Mouse (Mus musculus): ENCODE measurements at regions not wholly inside any gene's neighbourhood (a gene's known extent, or its start where the extent isn't known, plus 50 kb on each side); places are given as distances from the start of the nearest gene placed in this dataset.

GRCm38 (mm10) chr2:109546486-109547115, 127.9 kb upstream of the Bdnf start:
- 90% methylated on average over 7 of the region's 7 CpGs for WGBS
- Histone ChIP-seq H3K4me1 (ENCODE audit: control insufficient read depth, insufficient read depth, low read length) (no peaks in the 10 kb centered on the region), H3K36me3 (ENCODE audit: control insufficient read depth, insufficient read depth, low read length) (no peaks in the 10 kb centered on the region), H3K9me3 (ENCODE audit: control insufficient read depth, low read length) (no peaks in the 10 kb centered on the region), H3K4me3 (ENCODE audit: low read depth, low read length) (no peak overlapping the region), H3K27ac (replicated peaks; ENCODE audit: low read depth, low read length) (no peak overlapping the region), H3K27me3 (ENCODE audit: control insufficient read depth, insufficient read depth, low read length) (no peaks in the 10 kb centered on the region), H3K9ac (ENCODE audit: low read length) (no peak overlapping the region), H3K4me2 (ENCODE audit: low read depth, severe bottlenecking) (no peak overlapping the region)
- no peak for DNase-seq (ENCODE audit: low spot score)
- no peak for ATAC-seq (ENCODE audit: insufficient number of reproducible peaks, low FRiP score, low TSS enrichment, low read depth)

- DNase-seq (ENCODE audit: low spot score) (no peak), ATAC-seq (ENCODE audit: insufficient number of reproducible peaks, low FRiP score, low TSS enrichment, low read depth) (no peak)
Observed at GRCm38 (mm10) chr2:109554644-109555043, 119.9 kb upstream of the Bdnf start.

GRCm38 (mm10) chr2:109559088-109560030, 115.1 kb upstream of the Bdnf start:
- no peak for ATAC-seq (ENCODE audit: insufficient number of reproducible peaks, low FRiP score, low TSS enrichment, low read depth)
- H3K36me3 ChIP-seq (ENCODE audit: control insufficient read depth, insufficient read depth, low read length), result no peaks in the 10 kb centered on the region
- 71% methylated on average over 9 of the region's 9 CpGs for WGBS

More at GRCm38 (mm10) chr2:109554644-109555043, 119.9 kb upstream of the Bdnf start:
- Histone ChIP-seq H3K27ac (replicated peaks; ENCODE audit: low read depth, low read length) (no peak overlapping the region), H3K9ac (ENCODE audit: low read length) (no peak overlapping the region), H3K4me1 (ENCODE audit: control insufficient read depth, insufficient read depth, low read length) (no peaks in the 10 kb centered on the region), H3K36me3 (ENCODE audit: control insufficient read depth, insufficient read depth, low read length) (no peaks in the 10 kb centered on the region), H3K4me2 (ENCODE audit: low read depth, severe bottlenecking) (no peak overlapping the region), H3K27me3 (ENCODE audit: control insufficient read depth, insufficient read depth, low read length) (no peaks in the 10 kb centered on the region), H3K9me3 (ENCODE audit: control insufficient read depth, low read length) (no peaks in the 10 kb centered on the region), H3K4me3 (ENCODE audit: low read depth, low read length) (no peak overlapping the region)
- WGBS, result 80% methylated on average over 6 of the region's 6 CpGs

GRCm38 (mm10) chr2:109562996-109563395, 111.5 kb upstream of the Bdnf start:
- no peak overlapping the region for H3K27ac ChIP-seq (replicated peaks; ENCODE audit: low read depth, low read length)
- no peak overlapping the region for H3K9ac ChIP-seq (ENCODE audit: low read length)
- WGBS, result 89% methylated on average over 3 of the region's 3 CpGs
- H3K36me3 ChIP-seq (ENCODE audit: control insufficient read depth, insufficient read depth, low read length), result no peaks in the 10 kb centered on the region
- H3K4me1 ChIP-seq (ENCODE audit: control insufficient read depth, insufficient read depth, low read length), result no peaks in the 10 kb centered on the region
- no peaks in the 10 kb centered on the region for H3K27me3 ChIP-seq (ENCODE audit: control insufficient read depth, insufficient read depth, low read length)
- ATAC-seq (ENCODE audit: insufficient number of reproducible peaks, low FRiP score, low TSS enrichment, low read depth) (no peak), DNase-seq (ENCODE audit: low spot score) (no peak)
- H3K4me2 ChIP-seq (ENCODE audit: low read depth, severe bottlenecking), result no peak overlapping the region
- no peak overlapping the region for H3K4me3 ChIP-seq (ENCODE audit: low read depth, low read length)
- no peaks in the 10 kb centered on the region for H3K9me3 ChIP-seq (ENCODE audit: control insufficient read depth, low read length)

More at GRCm38 (mm10) chr2:109559088-109560030, 115.1 kb upstream of the Bdnf start:
- H3K4me2 ChIP-seq (ENCODE audit: low read depth, severe bottlenecking), result no peak overlapping the region
- no peaks in the 10 kb centered on the region for H3K27me3 ChIP-seq (ENCODE audit: control insufficient read depth, insufficient read depth, low read length)
- H3K9me3 ChIP-seq (ENCODE audit: control insufficient read depth, low read length), result no peaks in the 10 kb centered on the region
- no peak overlapping the region for H3K9ac ChIP-seq (ENCODE audit: low read length)
- DNase-seq (ENCODE audit: low spot score), result no peak
- no peaks in the 10 kb centered on the region for H3K4me1 ChIP-seq (ENCODE audit: control insufficient read depth, insufficient read depth, low read length)
- H3K27ac ChIP-seq (replicated peaks; ENCODE audit: low read depth, low read length), result no peak overlapping the region
- H3K4me3 ChIP-seq (ENCODE audit: low read depth, low read length), result no peak overlapping the region

- H3K36me3 ChIP-seq (ENCODE audit: control insufficient read depth, insufficient read depth, low read length), result no peaks in the 10 kb centered on the region
- H3K4me3 ChIP-seq (ENCODE audit: low read depth, low read length), result no peak overlapping the region
- ATAC-seq (ENCODE audit: insufficient number of reproducible peaks, low FRiP score, low TSS enrichment, low read depth) (no peak), DNase-seq (ENCODE audit: low spot score) (no peak)
- no peaks in the 10 kb centered on the region for H3K4me1 ChIP-seq (ENCODE audit: control insufficient read depth, insufficient read depth, low read length)
- H3K27me3 ChIP-seq (ENCODE audit: control insufficient read depth, insufficient read depth, low read length), result no peaks in the 10 kb centered on the region
- no peaks in the 10 kb centered on the region for H3K9me3 ChIP-seq (ENCODE audit: control insufficient read depth, low read length)
- no peak overlapping the region for H3K4me2 ChIP-seq (ENCODE audit: low read depth, severe bottlenecking)
- no peak overlapping the region for H3K27ac ChIP-seq (replicated peaks; ENCODE audit: low read depth, low read length)
- H3K9ac ChIP-seq (ENCODE audit: low read length), result no peak overlapping the region
Observed at GRCm38 (mm10) chr2:109576946-109577345, 97.6 kb upstream of the Bdnf start.

GRCm38 (mm10) chr2:109578870-109579310, 95.6 kb upstream of the Bdnf start:
- no peaks in the 10 kb centered on the region for H3K4me1 ChIP-seq (ENCODE audit: control insufficient read depth, insufficient read depth, low read length)
- DNase-seq (ENCODE audit: low spot score) (peak; percentile 34), ATAC-seq (ENCODE audit: insufficient number of reproducible peaks, low FRiP score, low TSS enrichment, low read depth) (peak; percentile 85)
- no peak overlapping the region for H3K4me3 ChIP-seq (ENCODE audit: low read depth, low read length)
- H3K27ac ChIP-seq (replicated peaks; ENCODE audit: low read depth, low read length), result no peak overlapping the region
- no peaks in the 10 kb centered on the region for H3K9me3 ChIP-seq (ENCODE audit: control insufficient read depth, low read length)
- H3K36me3 ChIP-seq (ENCODE audit: control insufficient read depth, insufficient read depth, low read length), result no peaks in the 10 kb centered on the region
- 4% methylated on average over 6 of the region's 6 CpGs for WGBS
- H3K4me2 ChIP-seq (ENCODE audit: low read depth, severe bottlenecking), result no peak overlapping the region
- no peaks in the 10 kb centered on the region for H3K27me3 ChIP-seq (ENCODE audit: control insufficient read depth, insufficient read depth, low read length)
- H3K9ac ChIP-seq (ENCODE audit: low read length), result no peak overlapping the region

- H3K27me3 ChIP-seq (ENCODE audit: control insufficient read depth, insufficient read depth, low read length), result no peaks in the 10 kb centered on the region
Observed at GRCm38 (mm10) chr2:109618341-109619058, 56.0 kb upstream of the Bdnf start.

GRCm38 (mm10) chr2:109619676-109620075, 54.8 kb upstream of the Bdnf start:
- no peak overlapping the region for H3K4me2 ChIP-seq (ENCODE audit: low read depth, severe bottlenecking)
- no peaks in the 10 kb centered on the region for H3K4me1 ChIP-seq (ENCODE audit: control insufficient read depth, insufficient read depth, low read length)
- 89% methylated on average over 6 of the region's 6 CpGs for WGBS
- H3K27me3 ChIP-seq (ENCODE audit: control insufficient read depth, insufficient read depth, low read length), result no peaks in the 10 kb centered on the region
- ATAC-seq (ENCODE audit: insufficient number of reproducible peaks, low FRiP score, low TSS enrichment, low read depth), result no peak
- H3K27ac ChIP-seq (replicated peaks; ENCODE audit: low read depth, low read length), result no peak overlapping the region
- H3K4me3 ChIP-seq (ENCODE audit: low read depth, low read length), result no peak overlapping the region
- no peak for DNase-seq (ENCODE audit: low spot score)
- H3K36me3 ChIP-seq (ENCODE audit: control insufficient read depth, insufficient read depth, low read length), result no peaks in the 10 kb centered on the region
- no peaks in the 10 kb centered on the region for H3K9me3 ChIP-seq (ENCODE audit: control insufficient read depth, low read length)
- no peak overlapping the region for H3K9ac ChIP-seq (ENCODE audit: low read length)

More at GRCm38 (mm10) chr2:109618341-109619058, 56.0 kb upstream of the Bdnf start:
- ATAC-seq (ENCODE audit: insufficient number of reproducible peaks, low FRiP score, low TSS enrichment, low read depth), result no peak
- no peak overlapping the region for H3K27ac ChIP-seq (replicated peaks; ENCODE audit: low read depth, low read length)
- H3K36me3 ChIP-seq (ENCODE audit: control insufficient read depth, insufficient read depth, low read length), result no peaks in the 10 kb centered on the region
- H3K9ac ChIP-seq (ENCODE audit: low read length), result no peak overlapping the region
- no peak overlapping the region for H3K4me3 ChIP-seq (ENCODE audit: low read depth, low read length)
- no peaks in the 10 kb centered on the region for H3K9me3 ChIP-seq (ENCODE audit: control insufficient read depth, low read length)
- WGBS, result 85% methylated on average over 9 of the region's 9 CpGs
- no peaks in the 10 kb centered on the region for H3K4me1 ChIP-seq (ENCODE audit: control insufficient read depth, insufficient read depth, low read length)
- H3K4me2 ChIP-seq (ENCODE audit: low read depth, severe bottlenecking), result no peak overlapping the region
- DNase-seq (ENCODE audit: low spot score), result no peak
